Mouse (Mus musculus) limb, embryonic 15.5 days (tissue): Measurements from ENCODE around the gene Mvb12b. TPM values are rescaled to one million over a fixed set of nuclear protein-coding genes. Genes with fewer than 3 reads are reported as not detected.
A peak's percentile ranks its signal among the peaks of the same experiment; 100 is the strongest.
"Not testable (repeated sequence)": the region's sequence is repeated elsewhere in the genome, so short reads cannot be mapped to it uniquely, and the experiment has no call there.

Experiments
- ATAC-seq: fragments of 200-750 bp; cut with Nextera tagmentation; 2 replicates; pipeline ENCODE4 v1.8.0; 2017; ENCODE audit warnings: low read depth, moderate TSS enrichment; ENCODE audit not compliant: insufficient number of reproducible peaks, low FRiP score, low TSS enrichment
- H3K27ac ChIP-seq: fragments of 300-500 bp; sonication (generic); 2 replicates; pipeline ENCODE4 v1.5.1; 2015; ENCODE audit warnings: moderate library complexity, mild to moderate bottlenecking, inconsistent platforms
- H3K27me3 ChIP-seq: fragments of 300-500 bp; sonication (generic); 2 replicates; pipeline ENCODE4 v1.6.1; 2015; ENCODE audit warnings: inconsistent platforms
- H3K36me3 ChIP-seq: fragments of 300-500 bp; sonication (generic); 2 replicates; pipeline ENCODE4 v1.6.1; 2015; ENCODE audit warnings: inconsistent platforms
- H3K4me1 ChIP-seq: fragments of 300-500 bp; sonication (generic); 2 replicates; pipeline ENCODE4 v1.6.1; 2015; ENCODE audit warnings: inconsistent platforms
- H3K4me2 ChIP-seq: fragments of 300-500 bp; sonication (generic); 2 replicates; pipeline ENCODE4 v1.6.1; 2015; ENCODE audit warnings: mild to moderate bottlenecking, inconsistent platforms
- H3K4me3 ChIP-seq: fragments of 300-500 bp; sonication (generic); 2 replicates; pipeline ENCODE4 v1.5.1; 2015; ENCODE audit warnings: mild to moderate bottlenecking, inconsistent platforms
- H3K9ac ChIP-seq: fragments of 300-500 bp; sonication (generic); 2 replicates; pipeline ENCODE4 v1.6.1; 2015; ENCODE audit warnings: inconsistent platforms
- H3K9me3 ChIP-seq: fragments of 300-500 bp; sonication (generic); 2 replicates; pipeline ENCODE4 v1.6.1; 2016; ENCODE audit warnings: inconsistent platforms
- WGBS: fragments of 180-500 bp; shearing (Covaris S2); methylation state at CpG from one replicate; pipeline ENCODE4 v1.1.7; 2015; 5-methylcytosine and 5-hydroxymethylcytosine counted together
- polyA plus RNA-seq: library from polyadenylated mRNA; unstranded; fragments of >200 nt; fragmentation: Nextera tagmentation; extraction: Ambion mirVana; gene quantifications from 2 replicates; pipeline ENCODE4 v1.2.1, GENCODE M21; 2015

Mvb12b gene
- polyA plus RNA-seq, 1 experiment from 2014 or later, result 18.2 TPM

GRCm38 (mm10) chr2:33914998-33915397 lies 27.3 kb upstream of the Mvb12b start:
- ATAC-seq, result no peak
- Histone ChIP-seq H3K27ac (no peak overlapping the region), H3K4me1 (peaks cover 18% of the 10 kb centered on the region), H3K4me2 (no peak overlapping the region), H3K9ac (no peak overlapping the region), H3K9me3 (no peaks in the 10 kb centered on the region; the same call in 1 of the 2 replicates), H3K27me3 (peaks cover 4% of the 10 kb centered on the region; the same call in 1 of the 2 replicates), H3K36me3 (no peaks in the 10 kb centered on the region), H3K4me3 (no peak overlapping the region)
- 52% methylated on average over 8 of the region's 8 CpGs for WGBS

GRCm38 (mm10) chr2:33914334-33914733 lies 26.6 kb upstream of the Mvb12b start:
- H3K27ac ChIP-seq, result no peak overlapping the region
- peaks cover 4% of the 10 kb centered on the region; the same call in 1 of the 2 replicates for H3K27me3 ChIP-seq
- no peaks in the 10 kb centered on the region; the same call in 1 of the 2 replicates for H3K9me3 ChIP-seq
- H3K4me2 ChIP-seq, result no peak overlapping the region
- H3K4me1 ChIP-seq, result peaks cover 12% of the 10 kb centered on the region; the same call in 1 of the 2 replicates
- no peak overlapping the region for H3K4me3 ChIP-seq
- no peak for ATAC-seq
- no peak overlapping the region for H3K9ac ChIP-seq
- 40% methylated on average over 3 of the region's 3 CpGs for WGBS
- H3K36me3 ChIP-seq, result no peaks in the 10 kb centered on the region

DNA sequence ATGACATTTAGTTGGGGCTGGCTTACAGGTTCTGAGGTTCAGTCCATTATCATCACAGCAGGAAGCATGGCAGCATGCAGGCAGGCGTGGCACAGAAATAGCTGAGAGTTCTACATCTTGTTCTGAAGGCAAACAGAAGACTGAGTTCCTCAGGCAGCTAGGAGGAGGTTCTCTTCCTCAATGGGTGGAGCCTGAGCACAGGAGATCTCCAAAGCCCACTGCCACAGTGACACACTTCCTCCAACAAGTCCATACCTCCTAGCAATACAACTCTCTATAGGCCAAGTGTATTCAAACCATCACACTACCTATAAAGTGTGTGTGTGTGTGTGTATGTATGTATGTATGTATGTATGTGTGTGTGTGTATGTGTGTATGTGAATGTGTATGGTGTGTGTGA lies 25.9 kb upstream of the Mvb12b start:
- not testable (repeated sequence) for H3K4me1 ChIP-seq, H3K9me3 ChIP-seq, H3K4me3 ChIP-seq, H3K4me2 ChIP-seq, ATAC-seq, H3K36me3 ChIP-seq, H3K27ac ChIP-seq, H3K27me3 ChIP-seq, H3K9ac ChIP-seq
- 71% methylated on average over 1 of the region's 1 CpGs for WGBS

DNA sequence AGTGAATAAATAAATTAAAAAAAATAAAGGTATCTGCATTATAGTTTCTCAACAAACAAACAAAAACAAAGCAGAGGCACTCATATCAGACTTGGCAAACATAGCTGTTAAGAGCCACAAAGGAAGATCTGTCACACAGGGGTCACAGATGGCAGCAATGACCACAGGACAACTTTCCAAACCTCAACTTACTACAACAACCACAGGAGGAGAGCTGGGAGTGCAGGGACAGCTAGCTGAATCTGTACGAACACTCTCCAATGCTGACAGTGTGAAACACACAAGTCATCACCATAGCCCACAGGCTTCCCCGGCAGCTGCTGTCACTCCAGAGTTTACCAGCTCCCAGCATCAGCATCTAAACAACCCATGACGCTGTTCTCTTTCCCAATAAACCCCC lies 25.0 kb upstream of the Mvb12b start:
- Histone ChIP-seq H3K4me1 (peaks cover 14% of the 10 kb centered on the region), H3K27me3 (0 out of 2 replicates have a peak, but pooled peaks cover 4% of the 10 kb centered on the region), H3K9me3 (no peaks in the 10 kb centered on the region; the same call in 1 of the 2 replicates), H3K9ac (no peak overlapping the region), H3K4me3 (no peak overlapping the region), H3K4me2 (no peak overlapping the region), H3K27ac (no peak overlapping the region), H3K36me3 (no peaks in the 10 kb centered on the region)
- no peak for ATAC-seq
- WGBS, result 71% methylated on average over 3 of the region's 3 CpGs

DNA sequence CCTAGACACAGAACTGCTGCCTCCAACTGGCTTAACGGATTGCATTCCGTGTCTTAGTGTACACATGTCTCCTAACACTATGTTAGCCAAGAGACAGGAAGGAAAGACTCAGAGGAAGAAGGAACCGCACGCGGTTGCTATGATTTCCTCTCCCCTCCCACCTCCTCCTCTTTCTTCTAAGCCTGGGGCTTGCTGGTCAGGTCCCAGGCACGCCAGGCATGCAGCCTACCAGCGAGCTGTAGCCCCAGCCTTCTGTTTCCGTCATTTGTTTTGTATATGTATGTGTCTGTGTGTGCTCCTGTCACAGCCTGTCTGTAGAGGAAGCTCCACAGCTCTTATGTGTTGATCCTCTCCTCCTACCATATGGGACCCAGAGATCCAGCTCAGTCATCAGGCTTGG lies 20.6 kb upstream of the Mvb12b start:
- no peak overlapping the region for H3K4me2 ChIP-seq
- ATAC-seq, result peak; percentile 58; the same call in 1 of the 2 replicates
- H3K9me3 ChIP-seq, result no peaks in the 10 kb centered on the region
- H3K9ac ChIP-seq, result 0 out of 2 replicates have a peak overlapping the region, but pooled peaks have one; percentile 4
- WGBS, result 27% methylated on average over 8 of the region's 8 CpGs
- H3K27ac ChIP-seq, result peak overlapping the region; percentile 54
- H3K4me1 ChIP-seq, result peaks cover 12% of the 10 kb centered on the region
- no peaks in the 10 kb centered on the region for H3K27me3 ChIP-seq
- no peak overlapping the region for H3K4me3 ChIP-seq
- H3K36me3 ChIP-seq, result no peaks in the 10 kb centered on the region

DNA sequence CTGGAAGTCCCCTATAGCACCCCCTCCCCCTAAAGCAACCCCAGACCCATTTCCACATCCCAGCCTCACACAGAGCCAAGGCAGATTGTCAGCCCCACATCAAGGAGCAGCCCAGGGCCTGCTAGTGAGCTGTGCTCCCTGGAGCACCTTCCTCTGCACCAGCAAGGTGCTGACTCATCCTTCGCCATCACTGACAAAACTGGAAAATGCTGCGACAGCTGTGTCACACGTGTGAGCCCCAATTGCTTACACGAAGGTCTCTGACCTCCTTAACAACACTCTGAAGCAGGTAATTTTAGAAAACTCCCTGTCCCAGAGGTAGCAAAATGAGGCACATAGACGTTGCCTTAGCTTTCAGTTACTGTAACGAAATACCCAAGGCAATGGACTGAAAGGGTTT lies 19.4 kb upstream of the Mvb12b start:
- Histone ChIP-seq H3K36me3 (no peaks in the 10 kb centered on the region), H3K4me2 (no peak overlapping the region), H3K27me3 (no peaks in the 10 kb centered on the region), H3K27ac (no peak overlapping the region), H3K9me3 (no peaks in the 10 kb centered on the region), H3K4me3 (no peak overlapping the region), H3K9ac (no peak overlapping the region), H3K4me1 (peaks cover 12% of the 10 kb centered on the region)
- 82% methylated on average over 6 of the region's 6 CpGs for WGBS
- no peak for ATAC-seq

DNA sequence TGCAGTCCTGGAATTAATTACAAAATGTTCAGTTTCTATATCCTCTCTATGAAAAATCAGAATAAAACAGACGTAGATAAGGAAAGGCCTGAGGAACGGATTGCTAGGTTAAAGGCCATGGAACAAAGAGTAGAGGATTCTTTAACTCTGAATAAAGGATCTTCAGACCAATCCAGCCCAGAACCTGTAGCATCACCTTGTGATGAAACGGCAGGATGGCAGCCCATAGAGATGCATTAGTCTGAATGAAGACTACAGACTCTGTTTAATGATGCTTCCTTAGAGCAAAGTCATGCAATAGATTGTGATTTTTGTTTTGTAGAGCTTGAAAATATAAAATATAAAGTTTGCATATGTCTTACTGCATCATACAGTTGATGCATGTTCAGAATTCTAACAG lies 8.1 kb upstream of the Mvb12b start:
- H3K4me1 ChIP-seq, result 0 out of 2 replicates have a peak, but pooled peaks cover 4% of the 10 kb centered on the region
- ATAC-seq, result no peak
- H3K9ac ChIP-seq, result no peak overlapping the region
- H3K9me3 ChIP-seq, result no peaks in the 10 kb centered on the region
- H3K27ac ChIP-seq, result no peak overlapping the region
- H3K27me3 ChIP-seq, result no peaks in the 10 kb centered on the region
- no peak overlapping the region for H3K4me2 ChIP-seq
- H3K4me3 ChIP-seq, result no peak overlapping the region
- WGBS, result 79% methylated on average over 3 of the region's 3 CpGs
- no peaks in the 10 kb centered on the region for H3K36me3 ChIP-seq

- Histone ChIP-seq H3K4me2 (no peak overlapping the region), H3K27ac (no peak overlapping the region), H3K4me1 (0 out of 2 replicates have a peak, but pooled peaks cover 6% of the 10 kb centered on the region), H3K4me3 (no peak overlapping the region), H3K9me3 (no peaks in the 10 kb centered on the region), H3K9ac (no peak overlapping the region), H3K27me3 (no peaks in the 10 kb centered on the region), H3K36me3 (no peaks in the 10 kb centered on the region)
- WGBS, result 86% methylated on average over 3 of the region's 3 CpGs
- no peak for ATAC-seq
Observed at GRCm38 (mm10) chr2:33893151-33893550, 5.4 kb upstream of the Mvb12b start.

DNA sequence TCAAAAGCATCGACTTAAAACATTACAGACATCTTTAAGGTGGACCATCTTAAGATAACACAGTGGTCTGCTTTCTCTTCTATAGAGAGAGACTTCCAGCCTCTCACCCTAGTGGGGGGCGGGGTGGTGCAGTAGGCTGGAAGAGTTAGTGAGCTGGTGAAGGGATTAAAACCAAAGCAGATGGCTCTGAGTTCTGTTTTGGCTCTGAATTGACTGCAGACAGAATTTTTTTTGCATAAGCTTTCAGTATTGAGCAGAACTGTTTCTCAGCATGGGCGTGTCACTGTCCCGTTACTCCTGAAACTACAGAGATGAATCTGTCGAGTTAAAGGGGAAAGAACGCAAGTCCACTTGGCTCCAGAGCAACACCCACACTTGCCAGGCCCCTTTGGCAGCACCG lies 4.6 kb upstream of the Mvb12b start:
- Histone ChIP-seq H3K4me2 (no peak overlapping the region), H3K4me1 (peaks cover 12% of the 10 kb centered on the region), H3K4me3 (no peak overlapping the region), H3K27me3 (no peaks in the 10 kb centered on the region), H3K9ac (no peak overlapping the region), H3K9me3 (no peaks in the 10 kb centered on the region), H3K27ac (no peak overlapping the region), H3K36me3 (no peaks in the 10 kb centered on the region)
- no peak for ATAC-seq
- 56% methylated on average over 7 of the region's 7 CpGs for WGBS

DNA sequence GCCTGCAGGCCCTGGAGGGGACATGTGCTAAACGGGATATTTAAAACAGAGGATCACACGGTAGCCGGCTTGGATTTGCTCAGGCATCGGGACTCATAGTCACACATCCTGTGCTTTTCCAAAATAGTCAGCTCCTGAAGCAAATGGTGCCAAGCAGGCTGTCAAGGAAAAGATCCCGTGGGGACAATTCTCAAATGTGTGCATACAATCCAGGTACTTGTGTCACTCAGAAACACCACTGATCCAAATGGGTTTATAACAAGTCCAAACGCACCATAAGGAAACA lies 297 bp upstream of the Mvb12b start:
- no peak for ATAC-seq

GRCm38 (mm10) chr2:33886386-33887327 lies 1.1 kb downstream of the Mvb12b start:
- peak overlapping the region; percentile 90 for H3K9ac ChIP-seq
- no peaks in the 10 kb centered on the region for H3K36me3 ChIP-seq

More for the DNA sequence above, 297 bp upstream of the Mvb12b start:
- Histone ChIP-seq H3K4me2 (peak overlapping the region; percentile 85), H3K9ac (peak overlapping the region; percentile 90; the same call in 1 of the 2 replicates), H3K4me3 (peak overlapping the region; percentile 71), H3K4me1 (peaks cover 37% of the 10 kb centered on the region), H3K9me3 (no peaks in the 10 kb centered on the region), H3K36me3 (no peaks in the 10 kb centered on the region), H3K27ac (peak overlapping the region; percentile 88; the same call in 1 of the 2 replicates), H3K27me3 (no peaks in the 10 kb centered on the region)
- WGBS, result 38% methylated on average over 6 of the region's 6 CpGs

GRCm38 (mm10) chr2:33885264-33885651 lies 2.5 kb downstream of the Mvb12b start:
- H3K36me3 ChIP-seq, result no peaks in the 10 kb centered on the region
- peaks cover 39% of the 10 kb centered on the region for H3K4me1 ChIP-seq
- H3K9ac ChIP-seq, result no peak overlapping the region
- H3K27ac ChIP-seq, result no peak overlapping the region
- no peak for ATAC-seq
- H3K4me2 ChIP-seq, result no peak overlapping the region
- WGBS, result 83% methylated on average over 3 of the region's 3 CpGs
- no peaks in the 10 kb centered on the region for H3K27me3 ChIP-seq
- no peak overlapping the region for H3K4me3 ChIP-seq
- no peaks in the 10 kb centered on the region for H3K9me3 ChIP-seq

More at GRCm38 (mm10) chr2:33886386-33887327, 1.1 kb downstream of the Mvb12b start:
- H3K27me3 ChIP-seq, result no peaks in the 10 kb centered on the region
- H3K4me3 ChIP-seq, result peak overlapping the region; percentile 71
- 2% methylated on average over 50 of the region's 51 CpGs for WGBS
- no peaks in the 10 kb centered on the region for H3K9me3 ChIP-seq
- peaks cover 34% of the 10 kb centered on the region for H3K4me1 ChIP-seq
- H3K4me2 ChIP-seq, result peak overlapping the region; percentile 85
- H3K27ac ChIP-seq, result peak overlapping the region; percentile 88
- peak; percentile 68 for ATAC-seq
